Mouse (Mus musculus) NIH3T3 (cell line): ENCODE data around the gene Accsl.

Experiments
- DNase-seq: peaks from one replicate; pipeline ENCODE4 v3.0.0-alpha.2; 2012; ENCODE audit warnings: low read depth

The Accsl gene

DNA sequence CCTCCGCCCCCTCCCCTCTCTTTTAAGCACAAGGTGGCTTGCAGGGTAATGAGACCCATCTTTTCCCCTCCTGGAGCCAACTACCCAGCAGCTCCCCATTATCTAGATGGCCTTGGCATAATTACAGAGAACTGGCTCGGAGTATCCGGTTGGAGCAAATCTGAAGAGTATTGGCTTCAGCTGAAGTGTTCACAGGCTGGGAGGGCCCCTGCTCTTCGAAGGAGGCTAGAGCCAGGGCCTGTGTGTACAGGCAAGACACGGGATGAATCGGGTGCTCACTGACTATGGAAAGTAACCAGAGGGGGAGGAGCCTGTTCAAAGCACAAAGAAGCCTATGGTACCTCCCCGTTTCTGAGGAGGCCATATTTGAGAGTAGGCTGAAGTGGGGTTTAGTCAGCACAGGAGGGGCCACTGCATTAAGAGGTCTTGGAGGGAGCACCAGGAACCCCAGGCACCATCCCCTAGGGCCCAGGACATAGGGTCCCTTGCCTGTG lies at the start of gene Accsl:
Gene Accsl (minus strand): TSS at position 51 of the 494 bp plus-strand sequence.
- peak; percentile 41 for DNase-seq

DNA sequence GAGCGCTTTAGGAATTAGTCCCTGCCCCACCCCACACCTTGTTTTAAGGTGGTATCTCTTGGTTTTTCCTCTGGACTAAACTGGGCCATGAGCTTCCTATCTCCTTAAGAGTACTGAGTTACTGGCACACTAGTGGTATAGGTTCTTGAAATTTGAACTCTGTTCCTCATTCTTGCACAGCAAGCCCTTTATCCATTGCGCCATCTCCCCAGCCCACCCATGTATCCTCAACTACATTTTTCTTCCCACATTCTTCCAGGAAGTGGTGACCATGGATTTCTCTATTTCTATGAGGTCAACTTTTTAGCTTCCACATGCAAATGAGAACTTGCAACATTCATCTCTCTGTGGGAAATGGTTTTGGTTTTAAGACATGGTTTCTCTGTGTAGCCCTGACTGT lies 44.6 kb upstream of the Accsl start:
- DNase-seq = no peak

DNA sequence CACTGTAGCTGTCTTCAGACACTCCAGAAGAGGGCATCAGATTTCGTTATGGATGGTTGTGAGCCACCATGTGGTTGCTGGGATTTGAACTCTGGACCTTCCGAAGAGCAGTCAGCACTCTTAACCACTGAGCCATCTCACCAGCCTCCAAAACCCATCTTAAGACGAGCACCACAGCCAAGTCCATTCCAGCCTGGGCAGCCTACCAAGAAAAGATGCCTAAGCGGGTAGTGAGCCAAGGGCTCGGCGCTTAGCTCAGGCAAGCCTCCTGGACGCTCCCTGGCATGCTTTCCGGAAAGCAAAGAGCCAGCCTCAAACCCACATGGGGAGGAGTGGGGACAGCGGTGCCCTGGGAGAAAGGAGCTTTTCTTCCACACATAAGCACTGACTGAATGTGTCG lies 43.0 kb upstream of the Accsl start:
- DNase-seq = peak; percentile 76

DNA sequence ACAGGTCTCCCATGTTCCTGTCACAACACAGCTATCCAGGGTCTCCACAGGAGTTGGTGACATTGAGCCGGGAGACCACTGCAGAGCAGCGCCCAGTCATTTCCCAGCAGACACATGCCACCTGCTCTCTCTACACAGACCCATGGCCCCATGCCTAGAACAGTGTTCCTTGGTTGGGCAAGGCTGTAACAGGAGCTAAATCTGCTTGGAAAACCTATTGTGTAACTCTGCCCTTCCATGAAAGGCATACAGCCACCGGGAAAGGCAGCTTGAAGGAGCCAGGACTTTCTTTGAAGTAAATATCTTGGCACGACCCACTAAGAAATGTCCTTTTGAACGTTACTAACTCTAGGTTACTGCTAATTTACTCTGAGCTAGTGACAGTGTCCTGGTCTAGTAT lies 40.8 kb upstream of the Accsl start:
- peak; percentile 14 for DNase-seq

DNA sequence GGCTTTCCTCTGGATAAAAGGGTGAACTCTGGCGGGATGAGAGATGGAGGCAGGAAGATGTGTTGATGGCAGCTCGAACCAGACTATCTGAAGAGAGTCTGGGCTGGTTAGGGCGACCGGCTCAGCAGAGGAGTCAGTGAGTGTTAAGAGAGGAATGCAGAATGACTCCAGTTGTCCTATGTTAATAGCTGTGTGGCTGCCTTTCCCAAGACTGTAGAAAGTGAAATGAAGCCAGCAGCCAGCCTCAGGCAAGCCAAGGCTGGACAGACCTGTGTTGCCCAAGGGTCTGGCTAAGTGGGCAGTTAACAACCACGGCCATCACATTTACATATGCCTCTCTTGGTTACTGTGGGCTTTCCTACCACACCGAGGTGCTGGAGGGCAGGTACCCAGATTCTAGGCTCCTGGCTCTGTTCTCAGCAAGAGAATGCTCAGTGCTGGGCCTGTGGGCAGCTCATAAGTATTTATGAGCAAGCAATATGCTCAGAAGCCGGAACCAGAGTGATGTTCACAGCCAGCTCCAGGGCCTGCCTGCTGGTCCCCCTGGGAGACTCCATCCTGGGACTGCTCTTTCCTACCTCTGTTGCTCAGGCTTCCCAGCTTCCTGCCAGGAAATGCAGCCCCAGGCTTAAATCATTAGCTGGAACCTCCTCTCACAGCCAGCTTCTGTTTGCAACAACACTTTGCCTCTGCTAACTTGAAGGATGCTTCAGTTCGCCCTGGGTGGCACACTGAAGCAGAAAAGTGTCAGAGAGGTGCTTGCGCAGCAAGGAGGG lies 38.8 kb upstream of the Accsl start:
- DNase-seq = peak; percentile 61

DNA sequence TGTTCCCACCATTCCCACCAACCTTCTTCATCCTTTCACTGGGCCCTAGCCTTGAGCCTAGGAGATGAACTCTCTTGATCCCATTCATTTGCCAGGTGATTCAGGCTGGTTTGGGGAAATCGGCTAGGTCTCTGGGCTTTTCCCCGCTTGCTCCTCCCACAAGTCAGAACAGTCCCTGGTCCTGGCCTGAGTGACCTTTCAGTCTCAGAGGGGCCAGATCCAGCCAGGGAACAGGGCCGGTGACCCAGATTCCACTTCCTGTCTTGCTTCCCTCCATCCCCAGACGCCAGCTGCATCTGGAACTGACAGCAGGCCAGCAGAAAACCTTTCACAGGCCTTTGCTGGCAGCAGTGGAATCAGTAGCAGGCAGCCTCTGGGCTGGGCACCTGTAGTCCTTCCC lies 37.4 kb upstream of the Accsl start:
- DNase-seq = no peak

DNA sequence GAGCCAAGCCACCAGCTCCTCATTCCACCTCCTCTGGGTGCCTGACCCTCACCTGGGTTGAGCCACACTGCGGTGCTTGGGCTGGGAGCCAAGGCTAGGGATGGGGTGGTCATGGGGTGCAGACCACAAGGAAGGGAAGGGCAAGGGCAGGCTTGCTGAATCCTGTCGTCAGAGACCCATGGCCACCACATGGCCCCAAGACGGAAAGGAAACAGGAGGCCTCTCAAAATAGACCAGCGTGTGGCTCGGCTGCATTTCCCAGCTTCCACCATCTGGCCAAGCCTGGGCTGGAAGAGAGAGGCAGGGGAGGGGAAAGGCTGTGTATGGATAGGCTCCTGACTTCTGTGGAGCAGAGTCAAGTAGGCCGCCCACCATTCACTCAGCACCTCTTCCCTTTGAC lies 34.5 kb upstream of the Accsl start:
- DNase-seq = peak; percentile 28

DNA sequence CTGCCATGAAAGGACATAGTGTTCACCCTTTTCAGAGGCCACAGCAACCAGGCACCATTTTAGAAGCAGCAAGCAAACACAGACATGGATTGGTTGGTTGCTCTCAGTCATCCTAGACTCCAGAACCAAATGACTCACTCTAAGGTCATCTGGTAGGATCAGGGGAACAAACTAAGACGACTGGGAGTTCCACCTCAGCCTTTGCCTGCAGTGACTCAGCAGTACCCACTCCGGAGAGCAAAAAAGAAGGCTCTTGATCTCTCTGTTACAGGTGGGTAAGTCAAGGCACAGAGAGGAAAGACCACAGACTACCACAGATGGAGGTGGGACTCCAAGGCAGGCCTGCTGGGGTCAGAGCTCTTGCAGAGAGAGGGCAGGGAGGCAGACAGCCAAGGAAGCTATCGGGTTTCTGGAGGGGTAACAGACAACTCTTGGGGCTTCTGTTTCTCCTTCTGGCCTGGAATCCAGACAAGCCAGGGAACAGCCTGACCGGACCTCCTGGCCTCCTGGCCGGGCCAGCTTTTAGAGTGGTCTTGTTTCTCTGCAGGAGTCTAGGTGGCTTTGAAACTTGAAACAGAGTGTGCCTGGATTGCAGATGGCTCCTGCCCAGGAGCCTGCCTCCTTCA lies 33.8 kb upstream of the Accsl start:
- DNase-seq = peak; percentile 63

DNA sequence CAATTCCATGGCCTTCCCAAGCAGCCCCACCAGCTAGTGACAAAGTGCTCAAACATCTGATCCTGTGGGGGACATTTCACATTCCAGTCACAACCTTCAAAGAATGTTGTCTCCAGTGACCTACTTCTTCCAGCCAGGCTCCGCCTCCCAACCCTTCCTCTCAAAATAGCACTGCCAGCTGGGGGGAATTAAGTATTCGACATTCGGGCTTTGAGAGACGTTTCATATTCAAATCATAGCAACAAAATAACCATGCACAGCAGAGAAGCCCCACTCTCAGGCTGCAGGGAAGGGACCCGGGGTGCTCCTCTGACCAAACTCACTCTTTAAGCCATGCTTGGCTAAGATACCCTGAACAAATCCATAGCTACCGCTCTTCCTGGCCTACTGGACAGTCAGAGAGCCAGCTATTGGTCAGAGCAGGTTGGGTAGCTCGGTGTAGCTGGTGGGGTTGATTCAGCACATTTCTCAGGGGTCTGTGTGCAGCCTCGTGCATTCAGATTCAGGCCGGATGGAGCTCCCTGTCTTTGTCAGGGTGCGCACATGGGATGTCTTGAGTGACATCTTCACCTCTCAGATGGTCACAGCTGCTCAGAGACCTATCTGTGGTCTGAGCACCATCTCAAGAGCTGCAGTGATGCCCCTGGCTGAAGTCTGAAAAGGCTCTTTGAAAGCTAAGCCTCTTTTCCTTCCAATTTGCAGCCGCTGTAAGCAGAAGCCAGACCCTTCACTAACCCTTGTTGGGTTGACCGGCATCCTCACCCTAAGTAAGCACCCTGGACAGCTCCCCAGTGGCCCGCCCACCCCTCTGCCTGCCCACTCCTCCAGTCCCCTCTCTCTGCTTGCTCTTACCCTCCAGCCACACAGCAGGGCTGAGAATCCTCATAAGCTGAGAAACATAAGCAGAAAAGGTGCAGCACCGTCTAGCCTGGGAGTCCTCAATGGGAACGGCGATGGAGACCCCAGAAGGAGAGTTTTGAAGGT lies 30.7 kb upstream of the Accsl start:
- DNase-seq = peak; percentile 22

DNA sequence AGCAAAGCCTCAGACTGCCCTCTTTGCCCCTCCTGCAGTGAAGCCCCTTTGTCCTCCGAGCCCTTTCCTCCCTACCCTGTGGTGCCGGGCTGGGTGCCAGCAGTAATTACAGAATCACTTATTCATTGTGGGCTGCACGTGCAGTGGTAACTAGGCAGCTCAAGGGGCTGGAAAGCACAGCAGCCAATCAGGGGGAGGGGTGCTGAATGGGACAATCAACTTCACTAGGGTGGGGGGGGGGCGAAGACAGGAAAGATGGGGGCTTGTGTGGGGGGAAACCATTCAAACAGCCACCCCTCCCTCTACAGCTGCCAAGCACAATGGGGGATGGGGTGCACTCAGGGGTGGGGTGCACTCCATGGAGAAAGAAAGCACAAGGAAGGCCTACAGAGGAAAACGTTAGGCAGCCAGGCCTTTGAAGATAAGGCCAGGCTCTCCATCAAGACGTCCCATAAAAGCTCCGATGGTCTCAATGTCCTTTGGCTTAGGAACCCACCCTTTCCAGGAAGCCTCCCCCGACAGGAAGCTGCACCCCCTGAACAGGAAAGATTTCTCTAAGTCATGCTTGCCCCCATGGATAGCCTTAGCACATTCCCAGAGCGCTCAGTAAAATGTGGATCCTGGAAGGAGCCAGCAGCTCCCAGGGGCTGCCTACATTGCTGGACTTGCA lies 22.8 kb upstream of the Accsl start:
- peak; percentile 52 for DNase-seq

DNA sequence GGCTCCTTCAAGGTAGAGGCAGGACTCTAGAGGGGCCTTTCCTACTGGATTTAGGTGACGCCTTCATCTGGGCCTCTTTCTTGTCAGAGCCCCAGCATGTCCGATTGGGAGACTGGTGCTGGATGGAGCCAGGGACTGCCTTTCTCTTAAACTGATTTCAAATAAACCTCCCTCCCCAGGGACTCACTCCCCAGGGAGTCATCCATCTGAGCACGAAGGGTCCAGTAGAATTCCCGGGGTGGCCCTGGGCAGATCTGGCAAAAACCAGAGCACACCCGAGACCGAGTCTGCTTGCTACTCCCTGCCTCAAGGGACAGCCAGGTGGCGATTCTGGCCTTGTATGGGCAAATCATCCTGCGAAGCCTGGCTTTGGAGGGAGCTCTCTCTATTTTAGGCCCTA lies 21.2 kb upstream of the Accsl start:
- DNase-seq = no peak

DNA sequence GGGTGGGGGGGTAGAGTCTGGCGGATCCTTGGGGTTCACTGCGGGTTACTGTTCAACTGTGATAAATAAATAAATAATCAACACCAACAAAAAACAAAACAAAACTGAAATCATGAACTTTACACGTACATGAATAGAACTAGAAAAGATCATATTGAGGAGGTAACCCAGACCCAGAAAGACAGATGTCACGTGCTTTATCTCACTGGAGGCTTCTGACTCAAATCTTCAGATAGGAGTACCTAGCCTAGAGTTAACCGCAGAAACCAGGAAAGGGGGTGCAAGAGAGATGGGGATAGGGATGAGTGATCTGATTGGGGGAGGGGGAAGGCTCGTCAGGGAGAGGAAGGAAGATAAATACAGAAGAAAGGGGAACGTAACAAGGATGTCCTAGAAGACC lies 20.1 kb upstream of the Accsl start:
- DNase-seq = no peak

DNA sequence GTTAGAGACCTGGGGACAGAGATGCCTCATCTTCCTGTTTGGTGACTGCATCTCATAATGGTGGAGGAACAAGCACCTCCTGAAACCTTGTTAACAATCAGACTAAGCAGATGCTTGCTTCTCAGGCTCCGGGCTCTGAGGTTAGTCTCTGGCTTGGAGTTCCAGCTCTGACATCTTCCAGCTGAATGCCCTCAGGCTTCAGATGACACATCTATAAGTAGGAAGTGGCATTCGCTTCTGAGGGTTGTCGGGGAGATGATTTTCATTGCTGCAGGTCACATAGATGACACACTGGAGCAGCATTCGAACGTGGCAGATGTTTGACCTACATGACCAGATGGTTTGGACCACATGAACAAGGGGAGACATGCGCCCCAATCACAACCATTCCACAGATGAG lies 19.4 kb upstream of the Accsl start:
- DNase-seq = no peak

DNA sequence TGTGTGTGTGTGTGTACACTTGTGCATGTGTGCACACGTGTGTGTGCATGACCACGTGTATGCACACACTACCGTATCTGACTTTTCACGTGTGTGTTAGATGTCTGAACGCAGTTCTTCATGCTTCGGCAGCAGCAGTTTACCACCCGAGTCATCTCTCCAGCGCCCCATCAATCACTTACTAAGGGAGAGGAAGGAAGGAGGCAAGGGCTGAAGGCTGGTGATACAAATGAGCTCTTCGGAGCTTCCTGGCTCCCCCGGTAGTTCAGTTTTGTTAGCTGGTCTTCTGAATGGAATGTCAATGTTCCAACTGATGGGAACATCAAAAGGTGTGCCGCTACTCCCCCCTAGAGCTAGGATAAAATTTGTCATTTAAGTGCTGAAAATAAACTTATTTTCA lies 18.3 kb upstream of the Accsl start:
- no peak for DNase-seq

DNA sequence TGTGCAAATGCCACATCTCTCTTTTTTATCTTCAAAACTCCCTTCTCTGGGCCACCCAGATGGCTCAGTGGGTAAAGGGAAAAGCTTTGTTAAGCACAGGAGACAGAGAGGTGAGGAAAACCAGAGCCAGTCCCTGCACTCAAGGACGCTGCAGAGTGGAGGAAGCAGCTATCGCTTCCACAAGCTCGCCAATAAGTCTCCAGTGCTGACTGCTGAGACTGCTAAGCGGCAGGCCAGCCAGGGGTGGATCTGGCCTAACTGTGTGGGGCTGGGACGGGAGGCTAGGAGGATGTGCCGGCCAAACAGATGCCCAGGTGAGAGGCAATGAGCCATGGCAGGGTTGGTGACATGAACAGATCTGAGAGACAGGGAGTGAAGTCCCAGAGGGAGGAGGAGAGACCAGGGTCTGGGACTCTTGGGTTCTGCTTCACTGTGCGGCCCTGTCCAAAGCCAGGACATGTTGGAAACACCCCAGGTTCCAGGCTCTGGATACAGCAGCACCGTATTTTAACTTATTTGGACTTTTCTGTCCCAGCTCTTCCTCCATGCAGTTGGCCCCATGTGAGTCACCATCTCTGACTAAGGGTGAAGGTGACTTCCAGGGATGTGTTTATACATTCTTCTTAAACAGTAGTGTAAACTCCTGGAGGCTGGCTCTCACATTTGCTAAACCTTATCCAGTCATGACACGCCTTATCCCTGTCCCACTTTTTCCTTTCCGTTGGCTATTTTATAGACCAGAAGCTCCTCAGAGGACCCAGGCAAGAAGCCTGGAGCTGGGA lies 17.2 kb upstream of the Accsl start:
- peak; percentile 38 for DNase-seq

DNA sequence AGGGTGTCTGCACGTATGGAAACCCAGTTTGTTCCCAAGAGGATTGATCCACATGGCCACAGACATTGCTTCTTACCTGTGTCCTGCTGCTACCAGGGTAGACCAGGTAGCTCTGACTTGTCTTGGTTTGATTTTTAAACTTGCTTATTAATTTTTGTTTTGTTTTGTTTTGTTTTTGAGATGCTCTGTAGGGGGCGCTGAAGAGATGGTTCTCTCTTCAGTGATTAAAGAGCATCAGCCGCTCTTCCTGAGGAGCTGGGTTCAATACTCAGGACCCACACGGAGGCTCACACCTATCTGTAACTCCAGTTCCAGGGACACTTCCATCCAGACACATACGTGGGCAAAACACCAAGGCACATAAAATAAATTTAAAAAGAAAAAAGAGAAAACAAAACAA lies 14.1 kb upstream of the Accsl start:
- DNase-seq = peak; percentile 24

DNA sequence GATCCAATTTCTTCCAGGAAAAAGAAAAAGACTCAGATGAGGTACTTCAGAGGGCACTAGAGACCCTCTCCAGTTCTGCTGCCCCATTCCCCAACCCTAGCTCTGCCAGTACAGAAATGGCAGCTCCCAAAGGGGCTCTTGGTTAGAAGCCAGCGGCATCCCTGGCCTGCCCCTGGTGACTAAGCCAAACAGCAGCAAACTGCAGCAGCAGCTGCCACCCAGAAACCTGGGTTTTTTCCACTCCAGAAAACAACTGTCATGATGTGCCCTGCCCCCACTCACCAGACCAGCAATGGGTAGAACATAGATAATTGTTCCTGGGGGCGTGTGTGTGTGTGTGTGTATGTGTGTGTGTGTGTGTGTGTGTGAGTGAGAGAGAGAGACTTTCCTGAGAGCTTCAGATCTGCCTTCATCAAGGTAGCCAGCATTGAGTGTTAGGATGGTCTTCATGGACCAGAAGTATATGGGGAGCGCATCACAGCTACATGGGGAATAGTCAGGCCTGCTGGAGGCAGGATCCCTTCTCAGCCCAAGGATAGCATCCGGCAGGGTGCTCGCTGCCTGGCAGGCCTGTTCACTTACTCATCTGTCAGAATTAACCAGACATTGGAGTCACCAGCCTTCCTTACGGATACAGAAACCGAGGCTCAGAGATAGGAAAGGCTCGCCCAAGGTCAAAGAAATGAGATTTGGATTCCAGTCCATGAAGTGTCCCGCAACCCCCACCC lies 12.8 kb upstream of the Accsl start:
- DNase-seq = peak; percentile 63

DNA sequence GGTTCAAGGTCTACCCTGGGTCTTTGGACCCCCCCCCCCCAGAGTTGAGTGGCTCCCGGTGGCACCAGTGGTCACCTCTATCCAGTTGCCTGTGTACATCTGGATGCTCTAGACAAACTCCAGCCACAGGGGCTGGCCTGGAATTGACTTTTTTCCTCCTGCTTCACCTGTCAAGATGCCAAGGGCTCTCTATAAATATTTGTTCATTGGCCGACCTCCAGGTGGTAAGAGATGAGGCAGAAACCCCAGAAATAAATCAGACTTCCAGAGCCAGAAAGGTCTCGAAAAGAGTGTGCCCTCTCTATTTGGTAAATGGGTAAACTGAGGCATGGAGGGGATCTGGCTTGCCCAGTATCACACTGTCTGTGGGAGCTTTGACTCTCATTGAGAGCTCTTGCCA lies 12.0 kb upstream of the Accsl start:
- DNase-seq = peak; percentile 77

DNA sequence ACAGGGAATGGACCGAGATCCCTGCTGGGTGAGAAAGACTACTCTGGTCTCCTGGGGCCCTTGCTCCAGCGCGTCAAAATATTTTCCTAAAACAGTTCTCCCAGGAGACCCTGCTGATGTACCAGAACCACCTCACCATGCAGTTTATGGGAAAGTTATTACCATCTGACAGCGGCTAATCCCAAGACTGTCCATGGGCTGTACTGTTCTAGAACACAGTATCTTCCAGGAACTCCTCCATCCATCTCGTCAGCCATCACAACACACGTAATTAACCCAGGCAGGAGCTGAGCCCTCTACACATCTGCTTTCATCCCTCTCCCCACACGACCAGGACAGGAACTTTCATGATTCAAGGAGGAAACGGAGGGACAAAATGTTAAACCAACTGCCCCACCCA lies 11.5 kb upstream of the Accsl start:
- DNase-seq = no peak

DNA sequence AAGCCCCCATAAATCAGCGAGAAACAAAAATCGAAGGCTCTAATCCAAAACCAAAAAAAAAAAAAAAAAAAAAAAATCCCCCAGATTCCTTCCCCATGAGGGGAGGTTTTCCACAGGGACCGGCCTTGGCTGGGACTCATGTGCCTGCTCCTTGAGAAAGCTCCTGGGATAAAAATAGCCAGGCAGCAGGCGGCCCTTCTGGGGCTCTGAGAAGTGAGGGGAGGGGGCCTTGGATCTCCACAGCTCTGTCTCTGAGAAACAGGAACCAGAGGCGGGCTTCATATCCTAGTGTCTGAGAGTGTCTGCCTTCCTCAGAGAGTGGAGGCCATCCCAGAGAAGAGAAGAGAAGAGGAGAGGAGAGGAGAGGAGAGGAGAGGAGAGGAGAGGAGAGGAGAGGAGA lies 8.0 kb upstream of the Accsl start:
- DNase-seq = peak; percentile 10
